Mouse (Mus musculus) large intestine, adult 2 months (tissue): ENCODE measurements around the gene Dnajb5. TPM values are rescaled to one million over a fixed set of nuclear protein-coding genes. Genes with fewer than 3 reads are reported as not detected.

Experiments used
- DNase-seq: peaks from one replicate; pipeline ENCODE4 v3.0.0-alpha.2; 2012; ENCODE audit warnings: low read depth, low spot score
- WGBS: fragments of 180-500 bp; shearing (Covaris S2); methylation state at CpG from one replicate; pipeline ENCODE4 v1.1.7; 2018; 5-methylcytosine and 5-hydroxymethylcytosine counted together
- polyA plus RNA-seq: library from polyadenylated mRNA; depleted of rRNA; stranded (reverse); fragments of >200 nt; gene quantifications from 2 replicates; pipeline ENCODE4 v1.2.3, GENCODE M21; 2012; rRNA removed

Gene Dnajb5
- polyA plus RNA-seq = 9.6 and 11.1 TPM in 2 replicates

DNA sequence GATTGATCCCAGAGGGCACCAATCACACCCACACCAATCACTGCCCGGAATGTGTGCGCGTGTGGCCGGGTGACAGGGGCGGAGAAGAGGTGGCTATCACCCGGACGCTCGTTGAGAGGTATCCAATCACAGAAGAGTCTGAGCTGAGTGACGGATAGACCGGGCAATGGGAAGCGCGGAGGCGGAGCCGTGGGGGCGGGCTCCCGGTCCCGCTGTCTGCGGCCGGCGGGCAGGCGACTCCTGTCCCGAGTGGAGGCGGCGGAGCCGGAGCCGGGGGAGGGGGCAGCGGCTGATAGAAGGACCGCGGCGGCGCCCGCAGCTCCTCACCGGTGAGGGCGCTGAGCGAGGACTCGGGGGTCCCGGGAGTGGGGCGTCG, at the start of gene Dnajb5:
TSS of gene Dnajb5 (plus strand) at position 139 of the 376 bp plus-strand sequence.
- WGBS = under 1% methylated on average over 38 of the region's 39 CpGs
- DNase-seq = peak; percentile 96

DNA sequence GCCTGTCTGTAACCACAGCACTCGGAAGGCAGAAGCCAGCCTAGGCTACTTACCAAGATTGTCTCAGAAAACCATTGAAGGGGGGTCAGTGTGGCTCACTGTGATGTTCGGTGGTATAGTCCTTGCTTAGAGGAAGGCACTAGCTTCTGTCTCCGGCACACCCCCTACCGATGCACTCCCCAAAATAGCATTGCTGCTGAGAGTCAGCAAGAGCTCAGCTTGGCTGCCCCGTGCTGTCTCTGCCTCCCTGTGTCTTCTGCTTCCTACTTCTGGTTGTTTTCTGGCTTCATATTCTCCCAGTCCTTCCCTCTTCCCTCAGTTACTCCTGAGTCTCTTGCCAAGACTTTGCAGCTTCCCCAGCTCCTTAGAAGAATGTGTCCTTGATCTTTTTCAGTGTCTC, 48.7 kb upstream of the Dnajb5 start:
- no peak for DNase-seq
- WGBS = 59% methylated on average over 5 of the region's 5 CpGs

DNA sequence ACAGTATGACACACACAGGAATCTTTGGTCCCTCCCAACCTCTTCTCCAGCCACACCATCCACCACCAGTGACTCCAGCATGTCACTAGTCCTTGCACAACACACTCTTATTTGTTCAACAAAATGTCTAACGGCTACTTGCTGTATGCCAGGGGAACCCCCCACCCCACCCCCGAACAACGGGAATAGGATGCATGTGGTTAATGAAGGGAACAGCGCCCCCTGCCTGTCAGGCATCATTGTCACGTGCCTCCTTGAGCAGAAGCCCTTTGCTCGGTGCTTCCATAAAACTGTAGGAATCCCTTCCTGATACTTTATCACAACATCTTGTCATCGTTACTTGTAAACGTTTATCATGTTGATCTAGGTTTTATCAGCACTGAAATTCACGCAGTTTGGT, 47.4 kb upstream of the Dnajb5 start:
- 37% methylated on average over 9 of the region's 9 CpGs for WGBS
- no peak for DNase-seq

DNA sequence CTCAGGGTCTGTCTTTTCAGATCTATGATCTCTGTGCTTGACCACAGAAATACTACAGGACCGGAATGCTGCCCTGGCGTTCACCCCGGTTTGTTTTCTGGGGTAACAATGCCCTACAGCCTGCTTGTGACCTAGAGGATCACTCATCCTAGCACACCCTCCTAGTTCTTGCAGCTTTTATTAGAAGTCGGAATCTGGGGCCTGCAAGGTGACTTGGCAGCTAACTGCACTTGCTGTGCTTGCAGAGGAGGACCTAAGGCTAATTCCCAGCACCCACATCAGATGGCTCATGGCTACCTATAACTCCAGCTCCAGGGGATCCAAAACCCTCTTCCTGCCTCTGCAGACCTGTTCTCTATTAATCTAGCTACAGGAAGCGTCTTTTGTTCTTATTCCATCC, 46.9 kb upstream of the Dnajb5 start:
- no peak for DNase-seq
- 82% methylated on average over 5 of the region's 5 CpGs for WGBS

DNA sequence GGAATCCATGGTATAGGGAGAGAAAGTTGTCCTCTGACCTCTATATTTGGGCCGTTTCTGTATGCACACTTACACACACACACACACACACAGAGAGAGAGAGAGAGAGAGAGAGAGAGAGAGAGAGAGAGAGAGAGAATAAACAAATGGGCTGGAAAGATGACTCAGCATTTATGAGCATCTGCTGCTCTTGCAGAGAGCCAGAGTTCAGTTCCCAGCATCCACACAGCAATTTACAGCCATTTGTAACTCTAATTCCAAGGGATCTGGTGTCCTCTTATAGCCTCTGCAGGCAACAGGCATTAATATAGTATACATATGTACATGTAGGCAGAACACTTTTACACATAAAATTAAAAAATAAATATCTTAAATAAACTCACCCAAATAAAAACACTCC, 45.7 kb upstream of the Dnajb5 start:
- 9% methylated on average over 1 of the region's 1 CpGs for WGBS
- DNase-seq = no peak

DNA sequence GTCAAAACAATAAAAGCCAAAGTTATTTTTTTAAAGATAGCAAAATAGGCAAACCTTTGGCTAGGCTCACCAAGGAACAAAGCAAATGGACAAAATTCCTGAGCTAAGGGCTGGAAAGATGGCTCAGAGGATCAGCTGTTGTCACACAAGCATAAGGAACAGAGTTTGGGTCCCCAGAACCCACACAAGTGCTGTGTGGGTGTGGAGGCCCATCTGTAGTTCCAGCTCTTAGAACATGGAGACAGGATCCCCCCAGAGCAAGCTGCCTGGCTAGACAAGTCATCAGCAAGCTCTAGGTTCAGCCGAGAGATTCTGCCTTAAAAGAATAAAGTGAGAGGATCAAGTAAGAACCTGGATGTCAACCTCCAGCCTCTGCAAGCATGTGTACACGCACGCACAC, 45.1 kb upstream of the Dnajb5 start:
- WGBS = 91% methylated on average over 3 of the region's 3 CpGs
- DNase-seq = no peak

DNA sequence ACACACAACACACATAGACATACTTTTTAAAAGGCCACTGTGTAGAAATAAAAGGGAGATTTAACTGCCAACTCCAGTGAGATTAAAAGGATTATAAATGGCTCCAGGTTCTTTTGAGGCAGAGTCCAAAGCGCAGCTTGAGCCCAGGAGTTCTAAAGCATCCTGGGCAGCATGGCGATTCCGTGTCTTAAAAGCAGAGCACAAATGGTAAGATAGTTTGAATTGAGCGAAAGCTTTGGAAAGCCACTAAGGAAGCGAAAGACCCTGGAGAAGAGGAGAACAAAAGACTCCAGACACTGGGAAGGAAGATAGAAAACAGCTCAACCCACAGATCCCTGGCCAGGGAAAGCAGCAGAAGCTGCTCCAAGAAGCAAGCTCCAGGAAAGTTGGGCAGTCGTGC, 44.6 kb upstream of the Dnajb5 start:
- WGBS = 86% methylated on average over 6 of the region's 6 CpGs
- no peak for DNase-seq

DNA sequence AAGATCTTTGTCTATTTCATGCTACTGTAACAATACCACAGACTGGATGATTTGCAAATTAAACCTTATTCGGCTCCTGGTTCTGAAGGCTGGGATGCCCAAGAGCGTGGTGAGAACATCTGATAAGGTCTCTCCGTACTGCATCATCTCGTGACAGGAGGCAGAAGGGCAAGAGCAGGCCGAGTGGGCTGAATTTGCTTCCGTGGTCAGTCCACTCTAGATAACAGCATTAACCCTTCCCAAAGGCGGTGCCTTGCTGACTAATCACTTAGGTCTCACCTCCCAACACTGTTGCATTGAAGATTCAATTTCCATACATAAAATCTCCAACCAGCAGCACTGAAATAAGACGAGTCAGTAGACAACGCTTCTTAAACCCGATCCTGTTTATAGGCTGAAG, 36.2 kb upstream of the Dnajb5 start:
- WGBS = 40% methylated on average over 10 of the region's 10 CpGs
- no peak for DNase-seq

DNA sequence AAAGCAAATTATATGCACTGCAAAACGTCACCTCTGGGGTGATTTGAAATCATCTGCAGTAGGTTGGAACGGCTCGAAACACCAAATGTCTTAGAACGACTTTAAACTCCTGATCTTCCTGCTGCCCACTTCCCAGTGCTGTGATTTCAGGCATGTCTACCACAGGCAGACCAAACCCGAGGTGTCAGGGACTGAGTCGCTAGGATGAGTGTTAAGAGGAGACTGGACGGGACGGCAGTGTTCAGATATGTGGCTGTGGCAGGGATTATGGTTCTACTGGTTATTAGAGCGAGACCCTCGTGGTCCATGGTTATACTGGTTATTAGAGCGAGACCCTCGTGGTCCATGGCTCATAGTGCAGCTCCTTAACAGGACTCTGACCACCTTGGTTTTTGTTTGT, 34.3 kb upstream of the Dnajb5 start:
- DNase-seq = no peak
- 83% methylated on average over 12 of the region's 12 CpGs for WGBS

DNA sequence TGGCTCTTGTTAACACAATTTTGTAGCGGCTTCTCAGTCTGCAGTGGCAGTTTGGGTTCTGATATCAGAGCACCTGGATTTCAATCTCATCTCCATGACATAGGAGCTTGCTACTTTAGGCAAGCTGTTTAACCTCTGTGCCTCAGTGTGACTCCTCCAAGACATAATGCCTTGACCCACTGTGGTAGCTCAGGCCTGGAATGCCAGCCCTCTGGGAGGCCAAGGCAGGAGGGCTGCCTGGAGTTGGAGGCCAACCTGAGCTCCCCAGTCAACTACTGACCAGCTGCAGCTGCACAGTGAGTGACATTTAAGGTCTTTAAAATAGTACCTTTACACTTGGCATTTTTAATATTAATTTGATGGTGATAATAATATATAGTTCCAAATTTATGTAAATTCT, 33.6 kb upstream of the Dnajb5 start:
- DNase-seq = no peak
- 93% methylated on average over 1 of the region's 1 CpGs for WGBS

DNA sequence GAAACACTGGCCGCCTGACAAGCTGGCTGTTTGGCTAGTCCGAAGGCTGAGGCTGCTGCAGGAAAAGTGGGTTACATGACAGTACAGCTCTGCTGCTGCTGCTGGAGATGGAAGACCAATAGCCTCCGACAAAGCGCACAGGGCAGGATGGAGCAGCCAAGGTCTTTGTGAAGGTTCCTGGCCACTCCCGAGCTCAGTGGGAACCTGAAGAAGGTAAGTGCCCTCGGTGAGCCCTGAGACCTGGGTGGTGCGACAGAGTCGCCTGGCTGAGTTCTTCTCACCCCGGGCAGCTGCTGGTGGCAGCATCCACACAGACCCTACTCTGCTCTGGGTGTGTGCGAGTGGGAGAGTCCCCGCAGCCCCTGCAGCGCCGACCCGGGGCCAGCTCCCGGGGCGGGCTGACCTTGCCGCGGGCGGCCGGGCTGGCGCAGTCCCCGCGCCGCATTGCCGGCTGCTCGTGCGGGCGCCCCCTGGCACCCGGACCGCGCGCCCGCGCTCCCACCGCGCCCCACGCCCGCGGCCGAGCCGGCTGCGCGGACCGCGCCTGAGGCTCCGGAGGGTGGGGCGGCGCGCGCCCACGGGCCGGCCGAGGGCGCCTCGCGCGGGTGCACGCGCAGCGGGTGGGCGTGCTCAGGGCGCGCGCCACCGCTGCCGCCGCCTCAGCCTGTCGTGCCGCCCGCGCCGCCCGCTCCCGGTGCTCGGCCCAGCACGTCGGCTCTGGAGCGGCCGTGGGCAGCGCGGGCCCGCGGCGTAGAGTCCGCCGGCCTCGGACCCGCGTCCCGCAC, 32.8 kb upstream of the Dnajb5 start, which contains the start of gene Phf24:
TSS of gene Phf24 (plus strand) at position 44 of the 785 bp plus-strand sequence.
- DNase-seq = no peak
- 2% methylated on average over 82 of the region's 90 CpGs for WGBS

DNA sequence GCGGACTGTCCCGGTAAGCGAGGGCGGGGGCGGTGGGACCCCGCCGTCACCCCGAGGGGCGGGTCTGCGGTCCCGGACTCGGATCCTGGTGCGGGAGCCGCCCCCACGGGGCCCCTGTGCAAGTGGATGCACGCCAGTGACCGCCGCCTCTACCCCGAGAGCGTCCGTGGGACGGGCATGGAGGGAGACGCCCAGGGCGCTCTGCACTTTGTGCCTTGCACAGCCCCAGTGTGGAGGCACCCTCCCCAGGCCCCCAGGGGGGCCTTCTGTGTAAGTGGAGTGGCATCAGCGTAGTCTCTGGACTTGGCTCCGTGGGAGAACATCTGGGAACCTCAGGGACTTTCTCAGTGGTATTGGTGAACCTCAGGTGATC, 32.2 kb upstream of the Dnajb5 start:
- DNase-seq = no peak
- WGBS = 4% methylated on average over 26 of the region's 26 CpGs

DNA sequence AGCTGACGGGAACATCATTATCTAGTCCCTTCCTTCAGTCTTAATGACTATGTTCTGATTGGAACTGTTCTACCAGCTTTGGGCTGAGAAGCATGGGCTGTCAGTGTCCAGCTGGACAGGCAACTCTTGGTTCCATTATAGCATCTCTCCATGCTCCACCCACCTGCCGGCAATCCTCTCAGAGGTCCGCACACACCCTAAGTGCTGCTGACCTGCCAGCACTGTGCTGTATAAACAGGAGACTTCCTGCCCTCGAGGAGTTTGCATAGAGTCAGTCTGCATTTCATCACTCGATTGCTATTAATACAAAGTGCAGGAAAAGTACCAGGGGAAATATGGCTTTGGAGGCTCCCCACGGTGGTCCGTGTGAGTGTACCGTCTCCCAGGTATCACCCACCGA, 28.9 kb upstream of the Dnajb5 start:
- no peak for DNase-seq
- 44% methylated on average over 9 of the region's 9 CpGs for WGBS

DNA sequence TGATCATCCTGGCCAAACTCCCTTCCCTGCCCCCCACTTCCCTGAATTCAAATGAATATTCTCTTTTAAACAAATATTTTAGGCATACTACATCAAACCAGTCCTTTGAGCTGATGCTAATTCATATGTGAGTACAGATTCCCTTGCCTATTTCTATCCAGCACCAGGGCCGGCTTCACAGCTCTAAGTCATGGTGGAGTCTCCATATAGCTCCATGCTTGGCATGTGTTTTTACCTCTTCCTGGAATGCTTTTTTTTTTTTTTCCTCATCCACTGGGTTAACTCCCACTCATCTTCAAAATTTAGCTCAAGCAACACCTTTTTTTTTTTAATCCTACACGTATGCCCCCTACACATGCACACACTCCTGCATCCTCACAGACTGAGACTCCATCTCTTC, 28.1 kb upstream of the Dnajb5 start:
- DNase-seq = no peak
- WGBS = 78% methylated on average over 2 of the region's 2 CpGs

DNA sequence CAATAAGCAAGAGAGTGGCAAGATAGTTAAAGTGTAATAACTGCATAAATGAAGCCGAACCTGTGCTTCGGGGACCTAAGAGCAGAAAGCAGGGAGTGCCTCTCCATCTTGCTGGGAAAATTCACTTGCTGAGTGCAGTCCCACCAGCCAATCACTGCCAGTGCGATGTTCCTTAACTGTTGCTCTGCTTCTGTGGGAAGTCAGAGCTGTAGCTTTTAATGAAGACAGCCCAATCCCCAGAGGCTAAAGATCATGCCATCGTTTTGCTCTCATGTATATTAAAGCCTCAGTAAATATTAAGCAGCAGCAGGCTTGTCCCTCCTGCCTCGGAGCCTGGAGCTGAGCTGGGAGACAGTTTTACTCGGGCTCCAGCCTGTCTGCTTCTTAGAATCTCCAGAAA, 27.6 kb upstream of the Dnajb5 start:
- DNase-seq = no peak
- WGBS = 51% methylated on average over 6 of the region's 6 CpGs

DNA sequence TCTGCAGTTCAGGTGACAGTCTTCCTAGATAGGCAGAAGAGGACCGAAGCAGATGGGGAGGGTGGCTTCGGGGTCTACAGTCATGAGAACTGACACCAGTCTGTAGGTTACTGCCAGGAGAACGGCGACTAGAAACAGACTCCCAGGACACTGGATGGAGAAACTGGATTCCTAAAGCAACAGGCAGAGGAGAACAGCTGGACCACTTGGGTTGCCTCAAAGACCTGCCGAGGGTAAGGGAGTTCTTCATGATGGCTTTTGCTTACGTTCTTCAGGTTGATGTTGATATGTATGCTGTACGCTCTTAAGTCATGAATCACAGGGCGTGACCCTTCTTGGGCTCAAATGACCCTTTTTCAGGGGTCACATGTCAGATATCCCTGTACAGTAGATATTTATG, 27.2 kb upstream of the Dnajb5 start:
- 78% methylated on average over 8 of the region's 8 CpGs for WGBS
- DNase-seq = no peak

DNA sequence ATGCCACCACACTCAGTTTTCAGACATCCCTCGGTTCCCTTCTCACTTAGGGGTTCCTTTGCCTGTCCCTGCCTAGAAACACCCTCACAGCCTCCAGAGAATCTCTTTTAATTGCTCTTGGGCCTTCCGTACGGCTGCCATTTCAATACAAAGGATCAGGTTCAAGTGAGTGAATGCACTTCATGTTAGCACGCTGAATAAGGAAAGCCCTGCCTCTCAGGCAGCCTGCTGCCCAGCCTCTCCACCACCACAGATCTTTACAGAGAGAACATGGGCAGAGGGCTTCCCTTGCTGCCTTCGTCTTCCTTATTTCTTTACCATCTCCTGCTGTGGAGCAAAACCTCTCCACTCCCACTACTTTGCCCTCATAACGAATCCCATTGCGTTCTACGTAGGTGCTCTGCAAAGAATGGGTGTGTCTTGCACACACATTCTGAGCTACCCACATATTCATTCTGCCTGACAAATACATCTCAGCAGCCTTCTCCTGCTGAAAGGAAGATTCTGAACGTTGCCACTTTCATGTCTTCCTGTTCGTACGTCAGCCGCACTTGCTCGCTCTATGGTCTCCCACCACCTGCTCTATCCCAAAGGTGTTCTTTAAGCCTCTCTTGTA, 25.4 kb upstream of the Dnajb5 start:
- no peak for DNase-seq
- WGBS = 75% methylated on average over 13 of the region's 13 CpGs

DNA sequence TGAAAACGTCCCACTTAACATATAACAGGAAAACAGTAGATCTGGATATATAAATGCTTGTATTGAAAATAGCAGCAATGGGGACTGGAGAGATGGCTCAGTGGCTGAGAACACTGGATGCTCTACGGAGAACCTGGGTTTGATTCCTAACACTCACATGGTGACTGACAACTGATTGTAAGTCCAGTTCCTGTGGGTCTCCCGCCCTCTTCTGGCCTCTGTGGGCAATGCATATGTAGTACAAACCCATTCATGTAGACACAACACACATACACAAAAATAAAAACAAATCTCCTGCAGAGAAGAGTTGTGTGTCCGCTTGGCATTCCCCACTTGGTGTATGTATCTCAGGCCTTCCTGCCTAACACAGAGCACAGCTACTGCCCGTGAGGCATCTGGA, 21.4 kb upstream of the Dnajb5 start:
- WGBS = 83% methylated on average over 5 of the region's 5 CpGs
- DNase-seq = no peak

DNA sequence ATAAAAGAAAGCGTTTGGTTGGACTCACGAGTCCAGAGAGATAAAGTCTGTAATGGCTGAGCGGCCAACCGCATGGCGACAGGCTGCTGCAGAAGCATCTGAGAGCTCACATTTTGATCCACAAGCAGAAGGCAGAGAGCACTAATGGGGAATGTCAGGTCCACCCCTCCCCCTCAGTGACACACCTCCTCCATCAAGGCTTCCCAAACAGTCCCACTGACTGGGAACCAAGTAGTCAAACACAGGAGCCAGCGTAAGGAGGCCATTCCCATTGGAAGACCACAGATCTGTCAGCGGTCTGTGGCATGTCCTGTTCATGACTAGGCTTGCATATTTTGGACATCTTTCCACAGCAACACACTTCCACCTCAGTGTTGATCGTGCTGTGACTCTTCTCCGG, 20.7 kb upstream of the Dnajb5 start:
- 93% methylated on average over 9 of the region's 9 CpGs for WGBS

DNA sequence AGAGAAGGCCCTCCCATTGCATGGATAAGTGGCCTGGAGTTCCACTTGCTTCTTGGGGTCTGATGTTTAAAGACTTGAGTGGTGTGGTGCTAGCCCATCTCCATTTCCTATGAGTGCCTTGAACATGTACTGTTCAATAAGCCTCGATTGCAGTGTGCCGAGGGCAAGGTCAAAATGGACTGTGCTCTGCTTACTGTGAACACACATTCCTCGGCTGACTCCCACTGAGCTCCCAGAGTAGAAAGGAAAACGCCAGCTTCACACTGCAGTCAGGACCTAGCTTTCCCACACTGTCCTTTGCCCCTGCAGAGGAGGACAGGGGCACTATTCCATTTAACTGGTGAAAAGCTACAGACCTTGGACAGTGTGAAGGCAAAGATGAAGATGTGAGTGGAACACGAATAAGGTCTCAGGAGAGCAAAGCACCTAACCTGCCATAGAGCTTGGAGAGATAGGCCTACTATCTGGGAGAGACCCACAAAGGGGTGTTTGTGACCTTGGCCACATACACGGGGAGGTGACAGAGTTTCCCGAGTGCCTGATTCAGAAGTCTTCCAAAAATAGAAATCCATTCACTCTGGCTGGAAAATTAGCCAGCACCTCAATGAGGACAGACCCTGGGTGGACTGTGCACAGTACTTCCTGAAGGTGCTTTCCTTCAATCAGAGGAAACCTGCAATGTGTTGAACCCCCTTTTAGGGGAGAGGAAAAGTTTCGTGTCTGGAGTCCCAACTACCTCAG, 17.2 kb upstream of the Dnajb5 start:
- DNase-seq = no peak
- WGBS = 63% methylated on average over 8 of the region's 8 CpGs

More for the DNA sequence above, 20.7 kb upstream of the Dnajb5 start:
- no peak for DNase-seq

DNA sequence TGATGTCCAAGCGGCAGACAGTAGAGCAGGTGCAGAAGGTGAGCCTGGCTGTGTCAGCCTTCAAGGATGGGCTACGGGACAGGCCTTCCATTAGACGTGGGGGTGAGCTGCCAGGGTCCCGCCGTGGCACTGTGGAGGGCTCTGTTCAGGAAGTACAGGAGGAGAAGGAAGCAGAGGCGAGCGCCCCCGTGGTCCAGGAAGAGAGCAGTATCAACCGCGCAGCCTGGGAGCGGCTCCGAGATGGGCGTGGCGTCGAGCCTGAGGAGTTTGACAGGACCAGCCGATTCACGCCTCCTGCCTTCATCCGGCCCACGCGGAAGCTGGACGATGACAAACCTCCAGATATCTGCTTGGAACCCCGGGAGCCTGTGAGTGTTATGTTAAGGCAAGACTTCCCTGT, 16.0 kb upstream of the Dnajb5 start:
- no peak for DNase-seq
- 3% methylated on average over 22 of the region's 22 CpGs for WGBS
